Comparison of ENCODE assay signal across 33 mouse cellular contexts in genomic region chr3:55146441-55146840, GRCm38 (mm10). TPM values are rescaled to one million over a fixed set of nuclear protein-coding genes. Genes with fewer than 3 reads are reported as not detected.
A peak's percentile ranks its signal among the peaks of the same experiment; 100 is the strongest.
DNase-seq lines count a peak whose midpoint lies in the region; ATAC-seq and TF ChIP-seq lines count a peak whose summit lies in the region.
"Had no signal": no experiment of that assay in that cellular context is flagged by ENCODE, and none has a peak within 500 bp of the region (broad histone marks: within the 10 kb centered on the region; RNA-seq: fewer than 3 reads in every experiment).

No protein-coding gene starts in this region.

- no peak overlapping the region for H3K4me3 ChIP-seq in liver, adult 2 months (ENCODE audit: insufficient read depth, low read depth, low read length)
- no peak overlapping the region for H3K4me3 ChIP-seq in liver, embryonic 11.5 days (ENCODE audit: low read depth, low read length)
- H3K4me3 ChIP-seq: embryonic facial prominence, embryonic 10.5 days; embryonic facial prominence, embryonic 13.5 days; erythroblast, embryonic 14.5 days; forebrain, embryonic 10.5 days; forebrain, embryonic 13.5 days; heart, embryonic 12.5 days; heart, embryonic 15.5 days; hindbrain, embryonic 10.5 days; hindbrain, embryonic 13.5 days had no signal

- no peaks in the 10 kb centered on the region for H3K79me2 ChIP-seq in liver, adult 2 months (ENCODE audit: control insufficient read depth, insufficient read depth, low read length)

- no peak for TF ChIP-seq CTCF in liver, adult 2 months (IDR thresholded peaks at IDR 0.05; ENCODE audit: low read depth, low read length)

- ATAC-seq in liver, embryonic 11.5 days (replicated peaks; ENCODE audit: low FRiP score) = no peak
- ATAC-seq: activated CD4-positive, CD25-positive, alpha-beta regulatory T cell, adult 4 months; forebrain, embryonic 13.5 days; forebrain, embryonic 16.5 days; hindbrain, embryonic 16.5 days had no signal

- DNase-seq in adrenal gland, adult (ENCODE audit: inconsistent age in 2 of 2, low spot score in 1 of 2) = peak; percentile 50 to 76
- no peak for DNase-seq in adrenal gland, postnatal 10 days
- DNase-seq in liver, adult 2 months (ENCODE audit: extremely low read depth, low read depth, low spot score) = peak; percentile 98
- DNase-seq in liver, embryonic 11.5 days (ENCODE audit: low spot score) = no peak
- peak; percentile 9 for DNase-seq in adipocyte (ENCODE audit: low spot score)
- DNase-seq in testis, postnatal 14 days (ENCODE audit: low spot score) = peak; percentile 83
- no peak for DNase-seq in lung, postnatal 4 days
- DNase-seq: adrenal gland, adult 8-10 months; cerebellum, adult 11 months; cerebellum, adult 2 months; cerebellum, adult 9-11 months; cerebellum, postnatal 25 days; embryo, embryonic 11 days; gastrocnemius, postnatal 10 days; gastrocnemius, postnatal 36 days; heart, postnatal 10 days; heart, postnatal 36 days had no signal

- no peaks in the 10 kb centered on the region for H3K9me3 ChIP-seq in liver, embryonic 11.5 days (ENCODE audit: control insufficient read depth, low read length)
- H3K9me3 ChIP-seq: embryonic facial prominence, embryonic 10.5 days; embryonic facial prominence, embryonic 13.5 days; forebrain, embryonic 10.5 days; forebrain, embryonic 13.5 days; heart, embryonic 12.5 days; heart, embryonic 15.5 days; hindbrain, embryonic 10.5 days; hindbrain, embryonic 13.5 days had no signal

- H3K27me3 ChIP-seq in liver, adult 2 months (ENCODE audit: control insufficient read depth, insufficient read depth, low read length) = no peaks in the 10 kb centered on the region
- H3K27me3 ChIP-seq in liver, embryonic 11.5 days (replicated peaks; ENCODE audit: control insufficient read depth, insufficient read depth, low read length) = no peaks in the 10 kb centered on the region
- H3K27me3 ChIP-seq: embryonic facial prominence, embryonic 13.5 days; forebrain, embryonic 13.5 days; heart, embryonic 12.5 days; heart, embryonic 15.5 days; hindbrain, embryonic 13.5 days had no signal

- 15% methylated on average over 6 of the region's 6 CpGs for WGBS in liver, adult 2 months
- 79% methylated on average over 6 of the region's 6 CpGs for WGBS in liver, embryonic 11.5 days

- no peak overlapping the region for H3K4me2 ChIP-seq in liver, embryonic 11.5 days
- H3K4me2 ChIP-seq: embryonic facial prominence, embryonic 13.5 days; forebrain, embryonic 13.5 days; heart, embryonic 12.5 days; heart, embryonic 15.5 days; hindbrain, embryonic 13.5 days had no signal

- no peak overlapping the region for H3K9ac ChIP-seq in liver, adult 2 months (ENCODE audit: low read depth, low read length)
- no peak overlapping the region for H3K9ac ChIP-seq in liver, embryonic 11.5 days (ENCODE audit: low read depth, low read length)
- H3K9ac ChIP-seq: embryonic facial prominence, embryonic 13.5 days; forebrain, embryonic 13.5 days; heart, embryonic 12.5 days; heart, embryonic 15.5 days; hindbrain, embryonic 13.5 days had no signal

- no peak for TF ChIP-seq POLR2A in liver, adult 2 months (IDR thresholded peaks at IDR 0.05; ENCODE audit: extremely low read depth, insufficient read depth, low read length)

- no peaks in the 10 kb centered on the region for H3K36me3 ChIP-seq in liver, adult 2 months (ENCODE audit: control insufficient read depth, insufficient read depth, low read length)
- H3K36me3 ChIP-seq in liver, embryonic 11.5 days (ENCODE audit: control insufficient read depth, insufficient read depth, low read length) = no peaks in the 10 kb centered on the region
- H3K36me3 ChIP-seq: embryonic facial prominence, embryonic 10.5 days; embryonic facial prominence, embryonic 13.5 days; forebrain, embryonic 10.5 days; heart, embryonic 12.5 days; heart, embryonic 15.5 days; hindbrain, embryonic 10.5 days; hindbrain, embryonic 13.5 days had no signal

- H3K4me1 ChIP-seq in liver, adult 2 months (ENCODE audit: control insufficient read depth, insufficient read depth, low read length) = peaks cover 3% of the 10 kb centered on the region; the same call in 1 of the 2 replicates
- H3K4me1 ChIP-seq in liver, embryonic 11.5 days (replicated peaks; ENCODE audit: control insufficient read depth, insufficient read depth, low read length) = no peaks in the 10 kb centered on the region
- H3K4me1 ChIP-seq: heart, embryonic 12.5 days; heart, embryonic 15.5 days; hindbrain, embryonic 13.5 days had no signal

- H3K27ac ChIP-seq in liver, adult 2 months (replicated peaks; ENCODE audit: insufficient read depth, low read depth, low read length) = no peak overlapping the region
- H3K27ac ChIP-seq in liver, embryonic 11.5 days (ENCODE audit: low read depth, low read length) = no peak overlapping the region
- H3K27ac ChIP-seq: embryonic facial prominence, embryonic 10.5 days; embryonic facial prominence, embryonic 13.5 days; forebrain, embryonic 10.5 days; forebrain, embryonic 13.5 days; heart, embryonic 15.5 days; hindbrain, embryonic 10.5 days; hindbrain, embryonic 13.5 days had no signal

RNA-seq across cellular contexts. Expression of gene Ccdc169, which starts 9.3 kb away (rescaled TPM):
- total RNA-seq in adrenal gland, postnatal 10 days (2021) = under 1 TPM in 1 of 2 experiments, not detected in 1; 0.12 TPM
- total RNA-seq in liver, adult 2 months (2014; rRNA removed) = 0.09 and 0.40 TPM in 2 replicates
- polyA plus RNA-seq in liver, adult 2 months (2012; rRNA removed) = not detected in 2 replicates
- 0.08 TPM in 1 of 2 replicates, not detected in the other for polyA plus RNA-seq in liver, embryonic 11.5 days (2014; fragmentation: Nextera tagmentation; extraction: Ambion mirVana)
- total RNA-seq: adrenal gland, adult 8-10 months; gastrocnemius, adult 18-20 months; heart, postnatal 36 days had no signal
- polyA plus RNA-seq: activated CD4-positive, CD25-positive, alpha-beta regulatory T cell, adult 4 months; embryonic facial prominence, embryonic 10.5 days; erythroblast, embryonic 14.5 days; forebrain, embryonic 10.5 days; heart, embryonic 15.5 days had no signal

RNA-seq across cellular contexts. Expression of gene Spg20, which starts 34.5 kb away (rescaled TPM):
- total RNA-seq in adrenal gland, postnatal 10 days (2021) = 10 to 100 TPM; 46.3 to 50.3 TPM
- total RNA-seq in liver, adult 2 months (2014; rRNA removed) = 19.1 and 21.7 TPM in 2 replicates
- polyA plus RNA-seq in liver, adult 2 months (2012; rRNA removed) = 12.6 and 14.1 TPM in 2 replicates
- polyA plus RNA-seq in liver, embryonic 11.5 days (2014; fragmentation: Nextera tagmentation; extraction: Ambion mirVana) = 27.9 and 30.9 TPM in 2 replicates

RNA-seq across cellular contexts. Expression of gene Sohlh2, which starts 35.4 kb away (rescaled TPM):
- not detected for total RNA-seq in adrenal gland, postnatal 10 days (2021)
- not detected in 2 replicates for total RNA-seq in liver, adult 2 months (2014; rRNA removed)
- not detected in 2 replicates for polyA plus RNA-seq in liver, adult 2 months (2012; rRNA removed)
- not detected in 2 replicates for polyA plus RNA-seq in liver, embryonic 11.5 days (2014; fragmentation: Nextera tagmentation; extraction: Ambion mirVana)
- total RNA-seq: adrenal gland, adult 8-10 months; common myeloid progenitor, adult 5-6 weeks; gastrocnemius, adult 18-20 months; gastrocnemius, postnatal 36 days; granulocyte monocyte progenitor cell, adult 5-6 weeks; heart, adult 8-10 months; heart, postnatal 10 days; heart, postnatal 36 days had no signal
- polyA plus RNA-seq: activated CD4-positive, CD25-positive, alpha-beta regulatory T cell, adult 4 months; cerebellum, adult 2 months; embryonic facial prominence, embryonic 10.5 days; embryonic facial prominence, embryonic 13.5 days; erythroblast, embryonic 14.5 days; forebrain, embryonic 10.5 days; forebrain, embryonic 13.5 days; forebrain, embryonic 16.5 days; hindbrain, embryonic 10.5 days; hindbrain, embryonic 13.5 days had no signal

Comparison
In these comparisons a context has a peak if more than half of its experiments do, and no peak if none do; other contexts are left out.
1. DNase-seq: peak in adrenal gland, adult (2 of 2), liver, adult 2 months (single experiment), adipocyte (single experiment) and testis, postnatal 14 days (single experiment); none in adrenal gland, postnatal 10 days (single experiment), liver, embryonic 11.5 days (single experiment) and lung, postnatal 4 days (0 of 2).